Mouse (Mus musculus) urinary bladder, postnatal 10 days (tissue): Measurements from ENCODE around the gene Ubr2.

Experiments
- DNase-seq: peaks from one replicate; pipeline ENCODE4 v3.0.0; 2022; ENCODE audit warnings: low spot score

The Ubr2 gene

GRCm38 (mm10) chr17:46926192-46926591 is 84.2 kb downstream of the Ubr2 start:
- DNase-seq, result no peak

GRCm38 (mm10) chr17:46920855-46921254 is 89.5 kb downstream of the Ubr2 start:
- DNase-seq, result no peak

GRCm38 (mm10) chr17:46918951-46919350 is 91.4 kb downstream of the Ubr2 start:
- DNase-seq, result no peak

- no peak for DNase-seq
These were observed 95.2 kb downstream of the Ubr2 start for GRCm38 (mm10) chr17:46915129-46915528.

GRCm38 (mm10) chr17:46912331-46912730 is 98.0 kb downstream of the Ubr2 start:
- no peak for DNase-seq

- DNase-seq, result no peak
These were observed 100.2 kb downstream of the Ubr2 start, which contains the start of gene Prph2 for GRCm38 (mm10) chr17:46910186-46910585. Gene Prph2, plus strand, starts transcription at chr17:46910459.

GRCm38 (mm10) chr17:46903876-46904490 is 106.4 kb downstream of the Ubr2 start:
- DNase-seq, result peak; percentile 30

- DNase-seq, result no peak
These were observed 109.4 kb downstream of the Ubr2 start for GRCm38 (mm10) chr17:46900941-46901340.

- DNase-seq, result no peak
These were observed 113.0 kb downstream of the Ubr2 start for GRCm38 (mm10) chr17:46897221-46897950.

GRCm38 (mm10) chr17:46895426-46895825 is 114.9 kb downstream of the Ubr2 start:
- no peak for DNase-seq

GRCm38 (mm10) chr17:46890843-46891594 is 119.3 kb downstream of the Ubr2 start:
- no peak for DNase-seq

- peak; percentile 92 for DNase-seq
These were observed 120.1 kb downstream of the Ubr2 start, which contains the start of gene Tbcc for GRCm38 (mm10) chr17:46890116-46890815. Gene Tbcc, plus strand, starts transcription at chr17:46890684.

- DNase-seq, result peak; percentile 36
These were observed 120.8 kb downstream of the Ubr2 start for GRCm38 (mm10) chr17:46889450-46890084.

GRCm38 (mm10) chr17:46888511-46889212 is 121.7 kb downstream of the Ubr2 start:
- no peak for DNase-seq

- DNase-seq, result no peak
These were observed 124.3 kb downstream of the Ubr2 start for GRCm38 (mm10) chr17:46885910-46886643.

GRCm38 (mm10) chr17:46885218-46885909 is 125.0 kb downstream of the Ubr2 start:
- DNase-seq, result no peak

- DNase-seq, result no peak
These were observed 125.6 kb downstream of the Ubr2 start for GRCm38 (mm10) chr17:46884766-46885165.

- no peak for DNase-seq
These were observed 127.2 kb downstream of the Ubr2 start for GRCm38 (mm10) chr17:46883107-46883506.

- no peak for DNase-seq
These were observed 128.6 kb downstream of the Ubr2 start for GRCm38 (mm10) chr17:46881728-46882127.

- no peak for DNase-seq
These were observed 130.0 kb downstream of the Ubr2 start for GRCm38 (mm10) chr17:46880322-46880721.
